Mouse (Mus musculus) stomach, embryonic 14.5 days (tissue): ENCODE data around the gene Tex22. TPM values are rescaled to one million over a fixed set of nuclear protein-coding genes. Genes with fewer than 3 reads are reported as not detected.

Experiments
- ATAC-seq: fragments of 200-750 bp; cut with Nextera tagmentation; 2 replicates; pipeline ENCODE4 v1.8.0; 2017; ENCODE audit warnings: low read depth, moderate TSS enrichment; ENCODE audit not compliant: insufficient number of reproducible peaks, insufficient read depth, low FRiP score
- H3K27ac ChIP-seq: fragments of 300-500 bp; sonication (generic); 2 replicates; pipeline ENCODE4 v1.5.1; 2014; ENCODE audit warnings: mild to moderate bottlenecking, low read length, moderate library complexity, mixed read lengths
- H3K27me3 ChIP-seq: fragments of 300-500 bp; sonication (generic); 2 replicates; pipeline ENCODE4 v1.6.1; 2014; ENCODE audit warnings: low read length, control low read depth, mixed read lengths; ENCODE audit not compliant: control insufficient read depth, insufficient read depth
- H3K36me3 ChIP-seq: fragments of 300-500 bp; sonication (generic); 2 replicates; pipeline ENCODE4 v1.6.1; 2014; ENCODE audit warnings: mild to moderate bottlenecking, control low read depth, low read length, moderate library complexity, mixed read lengths; ENCODE audit not compliant: control insufficient read depth, insufficient read depth
- H3K4me1 ChIP-seq: fragments of 300-500 bp; sonication (generic); 2 replicates; pipeline ENCODE4 v1.6.1; 2014; ENCODE audit warnings: low read length, control low read depth, mixed read lengths; ENCODE audit not compliant: control insufficient read depth, insufficient read depth
- H3K4me2 ChIP-seq: fragments of 300-500 bp; sonication (generic); replicated peaks from 2 replicates; pipeline ENCODE4 v1.6.1; 2014; ENCODE audit warnings: low read depth, low read length, control low read depth
- H3K4me3 ChIP-seq: fragments of 300-500 bp; sonication (generic); 2 replicates; pipeline ENCODE4 v1.5.1; 2014; ENCODE audit warnings: low read depth, low read length, control low read depth
- H3K9ac ChIP-seq: fragments of 300-500 bp; sonication (generic); replicated peaks from 2 replicates; pipeline ENCODE4 v1.6.1; 2014; ENCODE audit warnings: low read depth, mild to moderate bottlenecking, control low read depth, low read length, moderate library complexity, mixed read lengths
- H3K9me3 ChIP-seq: fragments of 300-500 bp; sonication (generic); 2 replicates; pipeline ENCODE4 v1.6.1; 2016; ENCODE audit warnings: low read depth, low read length, control low read depth; ENCODE audit not compliant: control insufficient read depth
- WGBS: fragments of 180-500 bp; shearing (Covaris S2); extraction: QIAGEN DNeasy Blood & Tissue Kit; methylation state at CpG from one replicate; pipeline ENCODE4 v1.1.7; 2014; 5-methylcytosine and 5-hydroxymethylcytosine counted together
- polyA plus RNA-seq: library from polyadenylated mRNA; unstranded; fragments of >200 nt; fragmentation: Nextera tagmentation; extraction: Ambion mirVana; gene quantifications from 2 replicates; pipeline ENCODE4 v1.2.1, GENCODE M21; 2014

Gene Tex22
- polyA plus RNA-seq, 1 experiment from 2014 or later: not detected

DNA sequence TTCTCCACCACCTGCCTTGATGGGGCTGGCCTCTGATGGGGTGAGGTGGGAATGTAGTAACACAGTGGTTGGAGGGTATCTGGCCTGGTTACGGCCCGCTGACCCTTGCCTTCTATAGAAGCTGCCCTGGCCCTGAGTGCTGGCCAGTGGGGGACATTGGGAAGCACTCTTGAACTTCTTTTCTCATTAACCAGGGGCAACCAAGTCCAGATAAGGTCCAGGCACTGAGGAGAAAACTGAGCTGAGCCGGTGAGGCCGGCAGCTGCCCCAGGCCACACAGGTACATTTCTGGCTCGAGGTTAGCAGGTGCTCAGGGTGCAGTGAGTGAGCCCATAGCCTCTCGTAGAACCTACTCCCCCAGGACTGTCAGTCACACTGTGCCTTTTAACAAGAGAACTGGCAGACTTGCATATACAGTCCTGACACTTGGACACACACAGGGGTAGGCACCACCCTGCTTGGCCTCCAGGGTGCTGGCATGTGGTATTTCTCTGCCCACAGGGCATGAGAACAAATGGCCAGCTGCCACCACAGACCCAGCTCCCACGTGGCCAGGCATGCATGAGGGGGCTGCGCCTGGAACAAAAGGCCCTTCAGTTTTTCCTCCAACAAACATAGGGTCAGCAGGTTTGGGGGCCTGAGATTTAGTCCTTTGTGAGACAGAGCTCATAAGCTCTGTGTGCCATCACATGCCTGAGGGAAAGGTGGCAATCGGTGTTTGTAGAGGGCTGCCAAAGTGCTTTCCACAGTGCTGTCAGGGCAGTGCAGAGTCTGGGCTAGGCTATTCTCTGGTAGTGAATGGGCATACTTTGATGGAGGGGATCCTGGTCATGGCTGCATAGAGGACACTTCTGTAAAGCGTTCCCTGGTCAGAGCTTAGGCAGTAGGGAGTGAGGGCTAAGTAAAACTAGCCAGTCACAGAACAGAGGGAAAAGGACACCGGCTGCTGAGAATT, 41.7 kb upstream of the Tex22 start:
- H3K9ac ChIP-seq: no peak overlapping the region
- no peaks in the 10 kb centered on the region for H3K27me3 ChIP-seq
- no peak overlapping the region for H3K27ac ChIP-seq
- 0 out of 2 replicates have a peak, but pooled peaks have one; percentile 12 for ATAC-seq
- H3K4me1 ChIP-seq: 0 out of 2 replicates have a peak, but pooled peaks cover 4% of the 10 kb centered on the region
- WGBS: 72% methylated on average over 11 of the region's 11 CpGs
- no peak overlapping the region for H3K4me3 ChIP-seq
- H3K9me3 ChIP-seq: no peaks in the 10 kb centered on the region
- no peak overlapping the region for H3K4me2 ChIP-seq
- H3K36me3 ChIP-seq: peaks cover 2% of the 10 kb centered on the region; the same call in 1 of the 2 replicates

DNA sequence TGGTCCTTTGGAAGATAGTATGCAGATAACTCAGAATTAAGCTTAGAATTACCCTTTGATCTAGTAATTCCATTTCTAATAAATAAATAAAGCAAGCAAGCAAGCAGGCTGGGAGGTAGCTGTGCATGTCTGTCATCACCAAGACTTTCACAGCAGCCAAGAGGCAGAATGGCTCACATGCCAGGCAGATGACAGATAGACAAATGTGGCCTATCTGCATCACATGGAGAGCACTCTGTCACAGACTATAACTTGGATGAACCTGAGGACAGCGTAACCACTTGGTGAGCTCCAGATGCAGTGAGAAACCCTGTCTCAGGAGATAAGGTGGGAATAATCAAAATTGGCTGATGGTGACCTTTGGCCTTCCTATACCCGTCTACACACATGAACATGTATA, 39.2 kb upstream of the Tex22 start:
- Histone ChIP-seq H3K4me1 (0 out of 2 replicates have a peak, but pooled peaks cover 4% of the 10 kb centered on the region), H3K4me2 (no peak overlapping the region), H3K27ac (no peak overlapping the region), H3K4me3 (no peak overlapping the region), H3K9ac (no peak overlapping the region), H3K36me3 (no peaks in the 10 kb centered on the region), H3K27me3 (no peaks in the 10 kb centered on the region), H3K9me3 (no peaks in the 10 kb centered on the region)
- ATAC-seq: no peak
- WGBS: 82% methylated on average over 2 of the region's 2 CpGs

DNA sequence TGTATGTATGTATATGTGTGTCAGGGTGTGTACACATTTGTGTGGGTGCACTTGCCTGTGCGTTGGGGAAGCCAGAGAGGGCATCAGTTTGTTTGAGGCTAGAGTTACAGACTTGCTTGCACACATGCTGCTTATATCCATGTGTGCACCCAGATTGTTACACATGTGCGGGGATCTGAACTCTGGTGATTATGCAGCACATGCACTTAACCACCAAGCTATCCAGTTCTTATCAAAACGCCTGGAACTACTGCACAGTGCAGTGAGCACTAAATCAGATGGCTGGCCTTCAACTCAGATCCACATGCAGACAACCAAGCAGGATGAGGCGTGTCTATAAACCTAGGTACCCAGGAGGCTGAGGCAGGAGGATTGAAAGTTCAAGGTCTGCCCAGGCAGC, 37.3 kb upstream of the Tex22 start:
- no peaks in the 10 kb centered on the region for H3K36me3 ChIP-seq
- H3K9me3 ChIP-seq: no peaks in the 10 kb centered on the region
- H3K4me2 ChIP-seq: no peak overlapping the region
- H3K4me1 ChIP-seq: 0 out of 2 replicates have a peak, but pooled peaks cover 4% of the 10 kb centered on the region
- H3K4me3 ChIP-seq: no peak overlapping the region
- 84% methylated on average over 4 of the region's 4 CpGs for WGBS
- H3K27ac ChIP-seq: no peak overlapping the region
- H3K27me3 ChIP-seq: no peaks in the 10 kb centered on the region
- no peak for ATAC-seq
- no peak overlapping the region for H3K9ac ChIP-seq

DNA sequence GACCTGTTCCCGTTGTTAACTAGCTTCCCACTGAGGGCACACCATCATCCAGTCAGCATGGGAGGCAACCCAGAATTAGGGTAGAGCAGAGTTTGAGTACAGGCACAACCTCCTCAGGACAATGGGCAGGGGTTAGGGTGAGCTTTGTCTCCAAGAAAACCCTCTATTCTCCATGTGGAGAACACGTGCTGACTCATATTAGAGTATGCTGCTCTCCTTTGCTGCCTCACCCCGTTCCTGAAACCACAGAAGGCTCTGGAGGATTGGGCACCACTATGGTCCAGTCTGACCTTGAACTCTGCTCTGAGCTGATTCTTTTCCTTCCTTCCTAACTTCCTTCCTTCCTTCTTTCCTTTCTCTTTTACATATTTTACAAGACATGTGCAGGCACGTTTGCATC, 35.9 kb upstream of the Tex22 start:
- Histone ChIP-seq H3K4me2 (no peak overlapping the region), H3K27me3 (no peaks in the 10 kb centered on the region), H3K4me3 (no peak overlapping the region), H3K4me1 (no peaks in the 10 kb centered on the region), H3K9ac (no peak overlapping the region), H3K27ac (no peak overlapping the region), H3K36me3 (no peaks in the 10 kb centered on the region), H3K9me3 (no peaks in the 10 kb centered on the region)
- 88% methylated on average over 4 of the region's 4 CpGs for WGBS
- ATAC-seq: no peak

DNA sequence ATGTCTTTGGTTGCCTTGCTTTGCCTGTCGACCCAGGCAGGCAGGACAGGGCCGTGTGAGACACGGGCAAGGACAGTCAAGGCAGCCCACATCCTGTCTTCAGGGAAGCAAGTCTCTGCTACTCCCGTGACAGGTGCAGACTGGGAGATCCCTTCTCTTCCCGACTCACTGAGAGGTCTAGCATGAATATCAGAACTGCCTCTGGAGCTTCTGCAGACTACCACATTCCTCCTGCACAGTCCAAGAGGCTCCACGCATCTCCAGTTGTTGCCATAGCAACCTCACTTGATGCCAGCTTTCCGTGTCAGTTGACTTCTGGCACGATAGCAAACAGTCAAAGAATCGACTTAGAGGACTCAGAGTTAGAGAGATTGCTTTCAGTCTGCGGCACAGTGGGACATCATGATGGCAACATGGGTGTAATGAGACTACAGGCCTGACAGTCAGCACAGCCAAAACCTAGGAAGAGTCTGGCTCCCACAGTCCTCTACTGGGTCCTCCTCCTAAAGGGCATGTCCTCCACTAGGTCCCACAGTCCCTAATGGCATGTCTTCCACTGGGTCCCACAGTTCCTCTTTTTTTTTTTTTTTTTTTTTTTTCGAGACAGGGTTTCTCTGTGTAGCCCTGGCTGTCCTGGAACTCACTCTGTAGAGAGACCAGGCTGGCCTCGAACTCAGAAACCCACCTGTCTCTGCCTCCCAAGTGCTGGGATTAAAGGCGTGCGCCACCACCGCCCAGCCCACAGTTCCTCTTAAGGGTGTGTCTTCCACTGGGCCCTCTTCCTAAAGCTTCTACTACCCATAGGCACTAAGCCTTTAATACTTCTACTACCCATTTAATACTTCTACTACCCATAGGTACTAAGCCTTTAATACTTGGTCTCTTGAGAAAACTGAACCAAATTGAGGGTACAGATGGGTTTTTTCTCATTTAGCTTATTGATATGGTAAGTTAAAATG, 32.5 kb upstream of the Tex22 start:
- Histone ChIP-seq H3K4me3 (no peak overlapping the region), H3K9ac (no peak overlapping the region), H3K27me3 (no peaks in the 10 kb centered on the region), H3K4me2 (no peak overlapping the region), H3K9me3 (no peaks in the 10 kb centered on the region), H3K36me3 (no peaks in the 10 kb centered on the region; the same call in 1 of the 2 replicates), H3K4me1 (no peaks in the 10 kb centered on the region), H3K27ac (no peak overlapping the region)
- WGBS: 67% methylated on average over 14 of the region's 15 CpGs
- peak; percentile 35; the same call in 1 of the 2 replicates for ATAC-seq

DNA sequence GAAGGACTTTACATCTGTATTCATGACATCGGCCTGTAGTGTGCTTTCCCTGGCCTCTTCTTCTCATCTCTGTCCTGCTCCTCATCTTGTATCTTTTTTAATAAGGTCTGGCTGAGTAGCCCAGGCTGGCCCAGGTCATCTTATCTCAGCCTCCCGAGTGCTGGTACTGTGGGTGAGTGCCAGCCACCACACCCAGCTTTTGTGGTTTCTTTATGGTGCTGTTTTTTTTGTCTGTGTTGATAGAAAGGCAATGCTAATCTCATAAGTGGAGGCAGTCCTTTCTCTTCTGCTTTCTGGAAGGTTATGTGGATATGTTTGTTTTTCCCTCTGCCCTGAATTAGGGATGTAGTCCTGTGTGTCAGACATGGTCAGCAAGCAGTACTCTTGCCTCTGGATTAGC, 31.8 kb upstream of the Tex22 start:
- Histone ChIP-seq H3K4me1 (no peaks in the 10 kb centered on the region), H3K9me3 (no peaks in the 10 kb centered on the region), H3K36me3 (peaks cover 3% of the 10 kb centered on the region; the same call in 1 of the 2 replicates), H3K27me3 (no peaks in the 10 kb centered on the region), H3K4me3 (no peak overlapping the region), H3K9ac (no peak overlapping the region), H3K27ac (no peak overlapping the region), H3K4me2 (no peak overlapping the region)
- ATAC-seq: no peak
- WGBS: 83% methylated on average over 2 of the region's 2 CpGs

DNA sequence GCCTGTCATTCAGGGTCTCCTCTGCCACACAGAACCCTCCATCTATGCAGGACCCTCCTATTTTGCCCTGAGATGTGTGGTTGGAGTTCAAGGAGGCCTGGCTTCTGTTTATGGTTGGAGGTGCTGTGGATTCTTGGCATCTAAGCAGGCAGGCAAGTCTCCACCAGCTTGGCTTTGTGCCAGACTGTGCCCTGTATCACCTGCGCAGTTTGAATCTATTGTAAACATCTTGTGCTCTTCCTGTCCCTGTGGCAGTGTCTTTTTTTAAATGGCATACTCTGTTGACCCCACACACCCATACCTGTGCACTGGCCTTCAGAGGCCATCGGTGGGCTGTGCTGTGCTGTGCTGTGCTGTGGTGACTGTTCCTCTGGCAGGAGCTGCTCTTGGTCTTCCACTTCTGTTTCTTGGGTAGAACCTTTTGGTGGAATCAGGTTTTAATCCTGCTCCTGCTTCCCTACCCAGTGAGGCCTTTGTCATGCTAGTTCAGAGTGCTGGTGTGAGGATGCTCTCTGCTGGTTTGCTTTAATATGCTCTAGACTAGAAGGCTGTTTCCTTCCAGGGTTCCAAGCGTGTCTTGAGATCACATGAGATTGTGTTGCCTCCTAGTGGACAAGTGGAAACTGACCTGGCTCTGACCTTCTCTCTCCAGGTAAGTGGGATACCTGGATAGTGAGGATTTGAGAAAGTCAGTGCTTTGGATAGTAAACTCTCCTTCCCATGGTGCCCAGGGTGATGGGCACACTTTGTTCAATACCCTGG, 29.2 kb upstream of the Tex22 start:
- WGBS: 78% methylated on average over 3 of the region's 3 CpGs
- ATAC-seq: no peak
- H3K27ac ChIP-seq: no peak overlapping the region

More for the DNA sequence above, 29.2 kb upstream of the Tex22 start:
- Histone ChIP-seq H3K9ac (no peak overlapping the region), H3K9me3 (no peaks in the 10 kb centered on the region), H3K4me3 (no peak overlapping the region), H3K36me3 (peaks cover 10% of the 10 kb centered on the region; the same call in 1 of the 2 replicates), H3K27me3 (no peaks in the 10 kb centered on the region), H3K4me1 (no peaks in the 10 kb centered on the region), H3K4me2 (no peak overlapping the region)
